Mouse (Mus musculus) monocyte, adult 5-6 weeks (primary cell): ENCODE data around the gene Herc1. TPM values are rescaled to one million over a fixed set of nuclear protein-coding genes. Genes with fewer than 3 reads are reported as not detected.

Source experiments
- ATAC-seq: fragments of 153-309, 156-312 bp; replicated peaks from 2 replicates; pipeline ENCODE4 v1.8.0; 2017; ENCODE audit warnings: mild to moderate bottlenecking; ENCODE audit not compliant: low TSS enrichment, insufficient number of reproducible peaks, severe bottlenecking, poor library complexity, low FRiP score
- total RNA-seq: library from RNA; stranded (forward); fragments of 200-1000, 200-491, 200-594 nt; gene quantifications from 3 replicates; pipeline ENCODE4 v1.2.3, GENCODE M21; 2017

Gene Herc1
- total RNA-seq, 1 experiment from 2014 or later, result 133 TPM

- no peak for ATAC-seq
Measured at GRCm38 (mm10) chr9:66513661-66514255, 163.5 kb downstream of the Herc1 start.

DNA sequence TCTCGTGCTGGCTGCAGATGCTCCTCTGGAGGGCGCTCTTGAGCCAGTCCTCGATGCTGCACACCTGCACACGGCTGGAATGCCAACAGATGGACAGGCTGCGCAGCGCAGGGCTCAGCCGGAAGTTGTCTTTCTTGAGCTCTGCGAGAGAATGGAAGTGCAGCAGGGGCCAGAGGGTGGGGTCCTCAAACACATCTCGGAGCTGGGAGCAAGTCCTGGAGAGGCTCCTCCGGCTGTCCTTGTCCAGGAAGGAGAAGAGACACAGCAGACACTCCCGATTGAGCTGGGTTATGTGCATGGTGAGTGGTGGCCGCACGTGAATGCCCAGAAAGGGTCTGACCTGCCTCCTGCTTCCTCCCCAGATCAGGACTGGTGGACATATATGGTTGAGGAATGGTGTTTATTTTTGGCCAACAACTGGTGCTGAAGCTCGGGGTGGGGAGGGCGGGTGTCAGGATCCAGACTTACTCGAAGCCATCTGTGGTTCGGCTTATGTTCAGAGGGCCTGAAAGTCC is 164.1 kb downstream of the Herc1 start, which contains the start of gene Fbxl22:
Gene Fbxl22, minus strand, starts transcription at position 338 of the 515 bp plus-strand sequence.
- ATAC-seq, result no peak

- ATAC-seq, result no peak
Measured at GRCm38 (mm10) chr9:66515115-66515514, 164.9 kb downstream of the Herc1 start.

- no peak for ATAC-seq
Measured at GRCm38 (mm10) chr9:66515680-66516210, 165.5 kb downstream of the Herc1 start.

GRCm38 (mm10) chr9:66516296-66516940 is 166.2 kb downstream of the Herc1 start:
- no peak for ATAC-seq

- no peak for ATAC-seq
Measured at GRCm38 (mm10) chr9:66517746-66518145, 167.5 kb downstream of the Herc1 start.

DNA sequence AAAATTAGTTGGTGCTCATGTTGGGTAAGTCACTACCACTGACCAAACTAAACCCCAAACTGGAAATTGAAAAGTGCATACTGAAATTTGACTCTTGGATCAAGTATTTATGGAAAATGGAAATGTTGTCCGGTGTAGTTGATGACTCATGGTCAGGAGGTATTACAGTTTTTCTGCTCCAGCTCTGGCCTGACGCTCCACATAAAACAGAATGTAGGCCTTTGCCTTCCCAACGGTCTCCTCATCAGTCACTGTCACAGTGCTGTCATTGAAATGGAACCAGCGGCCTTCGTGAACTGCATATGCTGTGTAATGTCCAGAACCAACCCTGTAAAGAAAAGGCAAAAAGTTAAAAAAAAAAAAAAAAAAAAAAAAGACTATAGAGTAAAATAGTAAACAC is 168.0 kb downstream of the Herc1 start:
- no peak for ATAC-seq

GRCm38 (mm10) chr9:66518901-66519300 is 168.7 kb downstream of the Herc1 start:
- ATAC-seq, result no peak

GRCm38 (mm10) chr9:66520299-66520698 is 170.0 kb downstream of the Herc1 start:
- ATAC-seq, result no peak

DNA sequence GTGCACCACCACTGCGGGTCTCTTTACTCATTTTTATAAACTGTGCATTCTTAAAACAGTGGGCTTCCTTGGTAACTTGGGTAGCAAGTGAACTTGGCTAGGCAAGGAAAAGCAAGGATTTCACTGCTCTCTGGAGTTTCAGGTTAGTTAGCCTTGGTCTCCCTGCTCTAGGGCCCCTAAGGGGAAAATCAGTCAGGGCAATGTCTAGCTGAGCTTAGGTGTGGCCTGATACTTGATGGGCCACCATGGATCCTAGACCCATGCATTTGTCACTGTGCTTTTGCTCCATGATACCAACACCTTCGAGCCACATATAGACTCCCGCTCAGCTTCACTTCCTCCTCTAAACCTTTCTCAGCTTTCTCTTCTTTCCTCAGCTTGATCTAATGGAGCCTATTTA is 171.3 kb downstream of the Herc1 start:
- ATAC-seq, result no peak

GRCm38 (mm10) chr9:66542785-66543184 is 192.5 kb downstream of the Herc1 start:
- no peak for ATAC-seq

Other genes starting within 250 kb of the Herc1 start
- gene Snx1, start 223.9 kb upstream of the Herc1 start, total RNA-seq, result 118 to 143 TPM (median 135 TPM) in 3 replicates
- gene Ciao2a, start 223.8 kb upstream of the Herc1 start, total RNA-seq, result 112 to 213 TPM (median 210 TPM) in 3 replicates
- 15.3 to 32.1 TPM (median 19.4 TPM) in 3 replicates for gene Dapk2, start 192.2 kb upstream of the Herc1 start, total RNA-seq
- 1.1 to 2.3 TPM (median 1.8 TPM) in 3 replicates for gene Fbxl22, start 164.1 kb downstream of the Herc1 start, total RNA-seq
- 137 to 178 TPM (median 170 TPM) in 3 replicates for gene Usp3, start 242.7 kb downstream of the Herc1 start, total RNA-seq